Mouse (Mus musculus) gastrocnemius, adult 18-20 months (tissue): Measurements from ENCODE around the gene Cdc6. TPM values are rescaled to one million over a fixed set of nuclear protein-coding genes. Genes with fewer than 3 reads are reported as not detected.

Source experiments
- DNase-seq: peaks from one replicate; pipeline ENCODE4 v3.0.0; 2021; ENCODE audit warnings: low spot score
- total RNA-seq, 2 experiments: library from RNA; stranded (reverse); gene quantifications; 2 replicates each; pipeline ENCODE4 v1.2.3; 2021

Gene Cdc6
- total RNA-seq, 2 experiments from 2014 or later = 0.09 to 0.26 TPM

DNA sequence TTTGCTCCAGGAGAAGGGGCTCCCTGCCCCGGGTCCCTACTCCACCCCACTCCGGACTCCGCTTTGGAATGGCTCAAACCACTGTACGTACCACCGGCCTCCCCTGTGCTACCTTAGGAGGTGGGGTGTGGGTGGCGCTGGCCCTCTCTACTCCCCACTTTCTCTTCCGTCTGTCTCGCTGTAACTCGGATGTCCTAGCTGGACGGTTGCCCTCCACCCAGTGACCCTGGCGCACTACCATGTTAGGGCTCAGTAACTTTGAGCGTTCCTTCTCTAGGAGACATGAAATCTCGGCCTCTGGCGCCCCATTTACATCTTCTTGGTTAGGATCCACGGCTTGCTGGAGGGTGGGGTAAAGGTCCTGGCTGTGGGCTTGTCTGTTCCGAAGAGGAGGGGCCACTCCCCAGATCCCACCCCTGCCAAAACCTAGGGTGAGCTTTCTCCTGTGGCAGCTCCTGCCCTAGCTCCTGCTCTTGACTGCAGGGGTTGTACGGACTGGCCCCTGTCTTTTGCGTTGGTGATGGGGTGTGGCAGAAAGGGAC, 53.5 kb downstream of the Cdc6 start:
- no peak for DNase-seq

DNA sequence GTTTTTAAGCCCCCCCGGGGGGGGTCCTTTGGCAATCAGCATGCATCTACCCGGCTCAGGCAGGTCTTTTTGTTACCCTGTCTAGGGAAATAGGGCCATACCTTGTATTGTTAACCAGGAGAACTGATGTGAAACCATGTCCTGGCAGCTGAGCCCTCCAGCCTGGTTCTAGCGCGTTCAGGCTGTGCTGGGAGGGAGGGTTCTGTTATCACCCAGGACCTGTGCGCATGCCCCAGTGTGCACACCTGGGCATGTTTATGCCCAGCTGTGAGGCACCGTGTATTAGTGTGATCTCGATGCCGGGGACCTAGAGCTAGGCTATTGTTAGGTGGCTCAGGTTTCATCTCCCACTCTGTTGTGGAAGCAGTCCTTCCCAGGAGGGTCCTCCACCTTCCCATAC, 54.2 kb downstream of the Cdc6 start:
- no peak for DNase-seq

DNA sequence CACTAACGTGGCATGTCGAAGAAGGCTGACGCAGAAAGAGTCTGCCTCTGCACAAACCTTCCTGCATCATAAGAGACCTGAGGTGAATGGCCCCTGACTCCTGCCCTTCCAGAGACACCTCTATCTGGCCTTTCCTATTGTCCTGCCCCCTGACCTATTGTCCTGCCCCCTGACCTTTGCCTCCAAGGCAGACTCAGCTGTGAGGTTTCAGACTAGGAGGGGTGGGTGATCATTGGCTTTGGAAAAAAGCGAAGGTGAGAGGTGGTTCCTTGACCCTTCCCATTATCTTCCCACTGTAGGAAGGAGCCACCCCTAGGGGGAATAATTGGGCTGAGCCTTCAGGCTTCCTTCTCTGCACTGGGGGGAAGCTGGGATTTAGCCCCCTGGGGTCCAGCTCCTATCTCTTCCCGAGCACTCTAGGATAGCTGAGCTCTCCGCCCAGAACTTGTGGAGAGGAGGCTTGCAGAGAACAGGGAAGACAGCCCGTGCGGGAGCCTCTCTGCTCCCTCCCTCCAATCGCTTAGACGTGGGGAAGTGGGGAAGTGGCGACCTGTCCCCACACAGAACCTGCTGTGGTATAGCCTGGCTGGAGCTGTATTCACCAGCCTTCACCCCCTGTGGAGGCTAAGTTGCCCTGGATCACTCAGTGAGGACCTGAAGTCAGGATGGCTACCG, 55.0 kb downstream of the Cdc6 start:
- DNase-seq = no peak

DNA sequence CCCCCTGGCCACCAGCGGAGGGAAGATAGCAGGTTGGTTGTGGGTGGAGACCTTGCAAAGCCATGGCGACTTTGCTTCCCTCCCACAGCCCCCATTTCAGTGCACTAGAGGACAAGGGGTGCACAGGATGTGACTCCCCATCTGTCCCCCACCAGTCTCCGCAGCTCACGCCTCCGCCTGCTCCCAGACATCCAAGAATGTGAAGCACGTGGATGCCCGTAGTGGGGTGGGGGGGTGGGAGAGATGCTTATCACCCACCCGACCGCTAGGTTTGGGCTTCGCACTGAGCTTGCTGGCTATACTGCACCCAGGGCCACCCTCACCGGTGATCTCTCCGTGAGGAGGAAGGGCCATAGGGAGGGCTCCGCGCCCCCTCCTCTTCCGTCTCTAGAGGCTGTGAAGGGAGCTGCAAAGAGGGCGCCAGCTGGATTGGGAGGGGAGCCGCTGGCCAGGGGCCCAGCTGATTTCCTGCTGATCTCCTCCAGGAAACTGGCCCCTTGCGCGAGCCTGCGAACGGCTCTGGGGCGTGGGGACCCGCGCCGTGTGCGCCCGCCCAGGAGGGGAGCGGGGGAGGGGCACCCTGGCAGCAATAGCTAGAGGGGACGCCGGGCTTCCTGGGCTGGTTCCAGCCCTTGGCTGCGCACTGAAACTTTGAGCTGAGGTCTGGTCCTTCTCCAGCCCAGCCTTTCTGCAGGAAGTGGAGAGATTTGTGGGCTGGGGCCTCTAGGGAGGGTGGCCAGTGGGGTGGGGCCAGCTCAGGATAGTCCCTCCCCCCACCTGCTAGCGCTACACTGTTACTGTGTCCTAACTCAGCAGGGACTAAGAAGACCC, 55.8 kb downstream of the Cdc6 start:
- peak; percentile 76 for DNase-seq

DNA sequence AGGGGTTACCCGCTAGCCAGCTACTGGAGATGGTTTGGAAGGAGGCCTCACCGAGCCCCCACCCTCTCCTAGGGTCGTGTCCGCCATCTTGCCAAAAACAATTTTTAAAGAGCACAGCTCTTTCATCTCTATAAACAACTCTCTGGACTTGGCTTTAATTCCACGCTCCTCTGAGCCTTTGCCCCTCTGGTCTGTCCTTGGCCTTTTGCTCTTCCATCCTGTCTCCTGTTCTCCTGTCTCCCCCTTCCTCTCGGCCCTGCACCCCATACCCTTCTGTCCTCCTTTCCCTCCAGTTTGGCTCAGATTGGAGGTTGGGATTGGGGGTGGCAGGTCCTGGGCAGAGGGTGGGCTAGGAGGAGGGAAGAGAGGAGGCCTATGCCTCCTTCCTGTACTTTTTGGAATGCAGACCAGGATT, 56.6 kb downstream of the Cdc6 start:
- DNase-seq = no peak

DNA sequence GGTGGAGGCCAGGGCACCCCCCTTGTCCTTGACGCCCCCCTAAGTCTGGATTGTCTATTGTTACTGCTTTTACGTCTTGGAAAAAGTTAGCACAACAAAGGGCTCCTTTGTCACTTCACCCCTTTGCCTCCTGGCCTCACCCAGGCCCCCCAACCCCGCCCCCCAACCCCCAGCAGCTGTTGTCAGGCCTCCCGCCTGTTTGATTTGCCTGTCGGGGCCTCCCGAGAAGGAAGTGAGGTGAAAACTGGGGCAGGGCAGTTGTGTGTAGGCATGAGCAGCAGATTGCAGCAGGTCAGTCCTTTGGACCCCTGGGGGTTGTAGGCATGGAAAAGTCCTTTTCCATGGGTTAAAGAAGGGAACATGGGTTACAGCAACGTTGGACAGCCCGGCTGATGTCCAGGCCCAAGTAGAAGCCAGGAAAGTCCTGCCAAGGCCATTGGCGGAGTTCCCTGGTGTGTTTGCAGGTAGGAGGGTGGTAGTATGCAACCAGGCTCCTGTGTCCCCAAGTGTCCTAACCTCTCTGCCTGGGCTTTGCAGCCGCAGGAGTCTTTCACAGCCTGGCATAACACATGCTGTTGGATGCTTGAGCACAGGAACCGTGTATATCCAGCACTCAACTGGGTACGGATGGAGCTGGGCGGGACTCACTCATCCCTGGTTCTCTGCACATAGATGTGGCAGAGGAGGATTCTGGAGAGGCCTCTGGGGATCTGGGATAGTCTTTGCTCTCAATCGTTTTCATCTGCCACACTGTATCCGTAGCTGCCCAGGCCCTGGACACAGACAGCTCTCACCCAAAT, 57.2 kb downstream of the Cdc6 start:
- DNase-seq = peak; percentile 69

DNA sequence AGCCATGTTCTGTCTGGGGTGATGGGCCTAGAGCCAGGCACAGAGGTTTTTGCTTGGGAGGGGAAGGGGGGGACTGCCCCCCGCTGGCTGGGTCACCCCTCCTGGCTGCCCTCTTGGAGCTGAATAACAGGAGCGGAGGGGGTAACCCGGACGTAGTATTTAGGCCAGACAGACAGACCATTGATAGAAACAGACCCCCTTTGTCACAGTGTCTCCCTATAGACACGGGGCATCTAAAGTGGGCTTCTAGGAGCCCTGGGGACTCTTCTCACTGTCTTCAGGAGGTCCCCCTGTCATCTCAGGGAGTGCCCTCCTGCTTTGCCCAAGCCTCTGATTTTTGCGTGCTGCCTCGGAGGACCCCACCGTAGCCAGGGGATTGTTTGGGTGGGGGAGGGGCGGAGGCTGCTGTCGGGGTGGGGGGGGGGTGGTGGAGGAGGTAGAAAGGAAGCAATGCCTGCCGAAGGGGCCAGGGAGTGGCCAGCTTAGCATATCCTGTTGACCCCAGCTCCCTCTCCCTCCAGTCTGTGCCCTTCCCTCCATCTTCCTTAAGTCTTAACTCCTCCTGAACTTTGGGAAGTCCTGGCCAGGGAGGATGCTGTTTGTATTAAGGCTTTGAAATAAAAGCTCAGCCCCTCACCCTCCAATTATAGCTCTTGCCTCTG, 57.9 kb downstream of the Cdc6 start:
- DNase-seq = no peak

DNA sequence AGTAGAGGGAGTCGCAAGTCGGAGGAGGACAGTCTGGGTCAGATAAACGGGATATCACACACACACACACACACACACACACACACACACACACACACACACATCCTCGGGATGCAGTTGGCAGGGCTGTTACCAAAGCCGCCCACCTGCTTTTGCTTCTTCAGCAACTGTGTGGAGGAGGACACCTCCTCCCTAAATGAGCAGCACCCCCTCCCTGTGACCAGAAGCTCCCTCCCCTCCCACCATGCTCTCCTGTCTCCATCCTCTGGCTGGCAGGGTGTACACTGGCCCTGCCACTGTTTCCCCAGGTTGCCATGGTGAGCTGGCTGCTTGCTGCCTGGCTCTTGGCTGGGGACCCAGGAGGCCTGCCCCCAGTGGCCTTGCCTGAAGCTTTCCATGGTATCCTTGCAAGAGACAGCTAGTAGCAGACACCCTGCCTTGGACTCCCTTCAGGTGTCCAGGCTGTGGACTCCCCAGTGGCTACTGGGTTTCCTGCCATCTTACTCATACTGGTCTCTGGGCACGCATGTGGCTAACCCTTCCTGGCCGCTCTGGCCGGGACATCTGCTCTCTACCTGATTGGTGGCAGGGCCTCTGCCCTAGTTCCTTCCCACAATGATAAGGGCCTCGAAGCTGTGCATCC, 59.0 kb downstream of the Cdc6 start:
- DNase-seq = peak; percentile 95

DNA sequence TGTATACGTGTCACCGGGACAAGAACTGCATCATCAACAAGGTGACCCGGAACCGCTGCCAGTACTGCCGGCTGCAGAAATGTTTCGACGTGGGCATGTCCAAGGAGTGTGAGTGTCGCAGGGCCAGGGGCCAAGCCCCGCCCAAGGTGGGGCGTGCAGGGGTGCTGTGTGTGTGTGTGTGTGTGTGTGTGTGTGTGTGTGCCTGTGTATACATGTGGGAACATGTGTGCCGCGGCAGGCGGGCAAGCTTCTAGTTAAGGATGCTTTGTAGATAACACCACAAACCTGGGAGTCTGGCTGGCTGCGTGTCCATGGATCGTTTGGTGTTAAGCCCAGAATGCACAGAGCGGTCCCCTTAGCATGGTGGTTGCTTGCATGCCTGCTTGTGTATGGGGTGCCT, 60.5 kb downstream of the Cdc6 start:
- no peak for DNase-seq

DNA sequence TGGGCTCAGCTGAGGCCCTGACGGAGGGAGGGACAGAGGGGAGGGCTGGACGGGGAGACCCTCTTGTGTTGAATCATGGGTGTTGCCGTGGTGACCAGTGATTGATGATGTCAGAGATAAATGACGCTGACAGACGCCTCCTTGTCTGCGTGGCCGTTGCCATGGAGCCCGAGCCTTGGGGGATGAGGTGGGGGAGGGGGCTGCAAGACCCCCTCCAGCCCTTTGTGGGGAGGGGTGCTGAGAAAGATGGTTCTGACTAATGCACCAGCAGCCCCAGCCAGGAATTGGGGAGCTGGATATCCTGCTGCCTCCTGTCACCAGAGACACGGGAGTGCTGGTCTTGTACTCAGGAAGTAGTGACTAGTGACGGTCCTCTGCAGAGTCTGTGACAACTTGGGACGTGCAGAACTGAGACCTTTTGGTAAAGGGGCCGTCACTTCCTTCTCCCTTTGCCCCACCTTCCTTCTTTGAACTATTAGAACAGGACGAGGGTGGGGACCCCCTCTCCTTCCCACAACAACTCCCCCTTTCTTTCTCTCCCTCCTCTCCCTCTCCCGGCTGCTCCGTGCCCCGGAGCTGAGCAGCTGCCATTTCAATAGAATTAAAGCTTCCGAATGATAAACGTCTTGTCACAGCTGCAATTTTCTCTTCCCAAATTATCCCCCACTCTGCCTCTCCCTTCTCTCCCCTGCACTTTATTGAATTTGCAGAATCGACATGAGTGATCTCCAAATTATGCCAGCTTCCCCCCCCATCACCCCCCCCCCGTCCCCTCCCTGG, 61.3 kb downstream of the Cdc6 start:
- no peak for DNase-seq

DNA sequence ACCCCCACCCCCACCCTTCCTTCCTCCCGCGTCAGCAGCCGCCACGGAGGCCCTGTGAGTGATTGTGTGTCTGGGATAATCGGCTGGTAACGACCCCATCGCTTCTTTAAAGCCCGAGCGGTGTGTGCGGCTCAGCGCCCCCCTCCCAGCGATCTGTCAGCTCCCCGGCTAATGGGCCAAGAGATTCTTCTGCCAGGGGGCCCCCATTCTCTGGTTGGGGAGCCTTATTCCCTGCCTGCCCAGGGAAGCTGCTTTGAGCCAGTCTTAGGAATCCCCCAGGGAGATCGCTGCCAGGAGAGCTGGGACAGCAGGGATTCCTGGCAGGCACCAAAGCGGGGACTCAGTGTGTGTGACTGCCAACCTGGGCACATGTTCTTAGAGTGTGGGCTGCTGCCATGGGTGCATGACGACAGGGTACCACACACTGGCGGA, 61.9 kb downstream of the Cdc6 start:
- DNase-seq = no peak

DNA sequence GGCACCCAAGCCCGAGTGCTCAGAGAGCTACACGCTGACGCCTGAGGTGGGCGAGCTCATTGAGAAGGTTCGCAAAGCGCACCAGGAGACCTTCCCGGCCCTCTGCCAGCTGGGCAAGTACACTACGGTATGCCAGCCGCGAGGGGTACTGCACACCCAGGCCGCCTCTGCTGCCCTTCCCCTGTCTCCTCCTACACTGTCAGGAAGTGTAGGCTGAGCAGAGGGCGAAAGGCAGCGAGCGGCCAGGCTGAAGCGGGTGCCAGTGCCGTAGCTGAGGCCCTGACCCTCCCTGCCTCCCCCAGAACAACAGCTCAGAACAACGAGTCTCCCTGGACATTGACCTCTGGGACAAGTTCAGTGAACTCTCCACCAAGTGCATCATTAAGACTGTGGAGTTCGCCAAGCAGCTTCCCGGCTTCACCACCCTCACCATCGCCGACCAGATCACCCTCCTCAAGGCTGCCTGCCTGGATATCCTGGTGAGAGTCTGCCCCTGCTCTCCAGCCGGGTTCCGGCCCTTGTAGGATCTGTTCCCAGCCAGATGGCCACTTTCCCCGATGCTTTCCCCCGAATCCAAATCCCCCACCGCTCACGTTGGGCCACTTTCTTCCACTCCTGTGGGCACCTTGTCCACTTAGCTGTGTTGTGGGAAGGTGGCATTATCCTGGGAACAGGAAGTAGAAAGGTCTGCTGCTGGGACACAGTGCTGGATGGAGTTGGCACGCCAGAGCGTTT, 62.8 kb downstream of the Cdc6 start:
- no peak for DNase-seq

DNA sequence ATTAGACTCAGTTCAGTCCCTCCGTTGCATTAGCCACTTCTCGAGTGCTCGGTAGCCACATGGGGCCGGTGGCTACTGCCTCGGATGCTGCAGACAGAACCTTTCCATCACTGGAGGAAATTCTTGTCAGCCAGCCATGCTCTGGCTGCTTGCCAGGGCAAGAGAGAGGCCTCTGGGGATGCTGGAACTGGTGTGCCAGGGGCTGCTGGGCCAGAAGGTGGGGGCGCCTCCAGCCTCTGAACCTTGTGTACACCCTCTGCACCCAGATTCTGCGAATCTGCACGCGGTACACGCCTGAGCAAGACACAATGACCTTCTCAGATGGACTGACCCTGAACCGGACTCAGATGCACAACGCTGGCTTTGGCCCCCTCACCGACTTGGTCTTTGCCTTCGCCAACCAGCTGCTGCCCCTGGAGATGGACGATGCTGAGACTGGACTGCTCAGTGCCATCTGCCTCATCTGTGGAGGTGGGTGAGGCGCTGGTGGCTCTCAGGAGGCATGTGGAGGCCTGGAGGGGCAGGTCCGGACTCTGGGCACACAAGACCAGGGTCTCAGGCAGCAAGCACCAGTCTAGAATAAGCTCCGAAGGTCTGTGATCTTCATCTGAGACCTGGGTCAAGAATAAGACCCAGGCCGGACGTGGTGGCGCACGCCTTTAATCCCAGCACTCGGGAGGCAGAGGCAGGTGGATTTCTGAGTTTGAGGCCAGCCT, 63.9 kb downstream of the Cdc6 start:
- no peak for DNase-seq

DNA sequence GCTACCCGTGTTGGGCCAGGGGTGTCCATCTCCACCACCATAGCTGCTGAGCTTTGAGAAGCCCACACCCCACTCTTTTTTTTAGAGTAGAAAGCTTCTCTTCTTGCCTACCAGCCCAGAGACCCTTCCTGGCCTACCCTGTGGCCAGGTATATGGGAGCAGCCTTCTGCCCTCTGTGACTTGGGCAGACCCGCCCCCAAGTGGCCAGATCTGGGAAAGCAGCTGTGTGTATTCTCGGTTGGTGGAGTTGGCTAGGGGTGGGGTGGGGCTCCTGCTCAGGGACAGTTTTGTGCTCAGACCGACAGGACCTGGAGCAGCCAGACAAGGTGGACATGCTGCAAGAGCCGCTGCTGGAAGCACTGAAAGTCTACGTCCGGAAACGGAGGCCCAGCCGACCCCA, 64.6 kb downstream of the Cdc6 start:
- DNase-seq = peak; percentile 88

DNA sequence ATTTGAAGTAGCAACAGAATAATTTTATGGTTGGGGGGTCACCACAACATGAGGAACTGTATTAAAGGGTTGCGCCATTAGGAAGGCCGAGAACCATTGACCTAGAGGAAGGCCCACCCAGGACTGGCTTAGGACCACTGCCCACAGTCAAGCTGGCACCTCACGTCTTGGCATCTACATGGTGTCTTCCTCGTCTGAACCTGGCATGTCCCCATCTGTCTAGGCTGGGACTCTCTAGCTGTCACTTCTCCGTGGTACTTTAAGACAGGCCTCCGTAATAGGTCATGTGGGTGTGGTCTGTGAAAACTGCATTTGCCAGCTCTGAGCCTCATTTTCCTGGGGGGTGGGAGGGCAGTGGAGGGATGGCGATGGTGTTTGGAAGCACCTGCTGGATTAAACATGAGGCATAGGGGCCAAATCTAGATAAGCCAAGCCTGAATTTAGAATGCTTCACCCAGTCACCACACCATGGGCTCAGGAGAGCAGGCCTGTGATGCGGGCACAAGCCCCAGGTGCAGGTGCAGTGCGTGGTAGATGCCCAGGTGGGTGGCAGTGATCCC, 65.3 kb downstream of the Cdc6 start:
- no peak for DNase-seq
